Comparison of ENCODE assay signal across 9 mouse cellular contexts in genomic region chr1:163070502-163070901, GRCm38 (mm10). TPM values are rescaled to one million over a fixed set of nuclear protein-coding genes. Genes with fewer than 3 reads are reported as not detected.
A peak's percentile ranks its signal among the peaks of the same experiment; 100 is the strongest.
DNase-seq lines count a peak whose midpoint lies in the region; ATAC-seq and TF ChIP-seq lines count a peak whose summit lies in the region.
"Had no signal": no experiment of that assay in that cellular context is flagged by ENCODE, and none has a peak within 500 bp of the region (broad histone marks: within the 10 kb centered on the region; RNA-seq: fewer than 3 reads in every experiment).

No protein-coding gene starts in this region.

- DNase-seq in hindbrain, embryonic 10.5 days (ENCODE audit: low spot score), result peak; percentile 55
- DNase-seq in adrenal gland, postnatal 36 days, result peak; percentile 60 to 65
- peak; percentile 37 for DNase-seq in gastrocnemius, postnatal 14 days
- peak; percentile 83 to 84 for DNase-seq in kidney, postnatal 4 days
- DNase-seq in lung, postnatal 0 days (ENCODE audit: low spot score), result peak; percentile 75
- peak; percentile 48 for DNase-seq in right cerebral cortex, postnatal 14 days
- DNase-seq in thymus, adult 2 months, result no peak

- WGBS in hindbrain, embryonic 10.5 days, result 8% methylated on average over 1 of the region's 1 CpGs
- WGBS in hindbrain, embryonic 12.5 days, result 11% methylated on average over 1 of the region's 1 CpGs
- 3% methylated on average over 1 of the region's 1 CpGs for WGBS in lung, postnatal 0 days
- WGBS in thymus, adult 2 months, result 4% methylated on average over 1 of the region's 1 CpGs

- no peak overlapping the region for H3K4me2 ChIP-seq in hindbrain, embryonic 12.5 days (replicated peaks)
- no peak overlapping the region for H3K4me2 ChIP-seq in lung, postnatal 0 days (replicated peaks; ENCODE audit: low read depth, low read length)

- no peak for TF ChIP-seq POLR2A in thymus, adult 2 months (IDR thresholded peaks at IDR 0.05; ENCODE audit: control insufficient read depth, extremely low read depth, insufficient read depth, low read length, poor library complexity)

- TF ChIP-seq CTCF in lung, postnatal 0 days (IDR thresholded peaks at IDR 0.05), result peak; percentile 88
- TF ChIP-seq CTCF in thymus, adult 2 months (IDR thresholded peaks at IDR 0.05; ENCODE audit: borderline replicate concordance, control insufficient read depth, extremely low read depth, insufficient read depth, low read length, poor library complexity), result no peak

- no peak for TF ChIP-seq EP300 in lung, postnatal 0 days (IDR thresholded peaks at IDR 0.05)

- ATAC-seq in hindbrain, embryonic 12.5 days (ENCODE audit: low FRiP score), result no peak
- peak; percentile 57; the same call in 1 of the 2 replicates for ATAC-seq in lung, postnatal 0 days

- H3K27me3 ChIP-seq in hindbrain, embryonic 10.5 days (ENCODE audit: insufficient read depth, poor library complexity, severe bottlenecking), result no peaks in the 10 kb centered on the region
- H3K27me3 ChIP-seq in hindbrain, embryonic 12.5 days, result no peaks in the 10 kb centered on the region
- no peaks in the 10 kb centered on the region for H3K27me3 ChIP-seq in lung, postnatal 0 days (replicated peaks; ENCODE audit: insufficient read depth, low read length)
- H3K27me3 ChIP-seq in thymus, adult 2 months (ENCODE audit: control insufficient read depth, insufficient read depth, low read length), result no peaks in the 10 kb centered on the region

- H3K27ac ChIP-seq in hindbrain, embryonic 10.5 days, result no peak overlapping the region
- no peak overlapping the region for H3K27ac ChIP-seq in hindbrain, embryonic 12.5 days
- no peak overlapping the region for H3K27ac ChIP-seq in lung, postnatal 0 days (ENCODE audit: low read length)
- no peak overlapping the region for H3K27ac ChIP-seq in thymus, adult 2 months (ENCODE audit: control insufficient read depth, insufficient read depth, low read length)

- no peaks in the 10 kb centered on the region for H3K4me1 ChIP-seq in hindbrain, embryonic 10.5 days (replicated peaks)
- H3K4me1 ChIP-seq in hindbrain, embryonic 12.5 days, result no peaks in the 10 kb centered on the region
- H3K4me1 ChIP-seq in lung, postnatal 0 days (ENCODE audit: insufficient read depth, low read depth, low read length), result no peaks in the 10 kb centered on the region
- H3K4me1 ChIP-seq in thymus, adult 2 months (replicated peaks; ENCODE audit: control insufficient read depth, insufficient read depth, low read length), result no peaks in the 10 kb centered on the region

- no peak overlapping the region for H3K9ac ChIP-seq in hindbrain, embryonic 12.5 days
- no peak overlapping the region for H3K9ac ChIP-seq in lung, postnatal 0 days (replicated peaks; ENCODE audit: low read depth)

- H3K4me3 ChIP-seq in hindbrain, embryonic 10.5 days, result no peak overlapping the region
- no peak overlapping the region for H3K4me3 ChIP-seq in hindbrain, embryonic 12.5 days
- H3K4me3 ChIP-seq in lung, postnatal 0 days (ENCODE audit: low read depth, low read length), result no peak overlapping the region
- H3K4me3 ChIP-seq in thymus, adult 2 months (ENCODE audit: control insufficient read depth, insufficient read depth, low read length), result no peak overlapping the region

- H3K9me3 ChIP-seq in hindbrain, embryonic 10.5 days, result no peaks in the 10 kb centered on the region
- no peaks in the 10 kb centered on the region for H3K9me3 ChIP-seq in hindbrain, embryonic 12.5 days (replicated peaks)
- H3K9me3 ChIP-seq in lung, postnatal 0 days (ENCODE audit: low read length), result no peaks in the 10 kb centered on the region

- no peaks in the 10 kb centered on the region for H3K36me3 ChIP-seq in hindbrain, embryonic 10.5 days
- no peaks in the 10 kb centered on the region for H3K36me3 ChIP-seq in hindbrain, embryonic 12.5 days
- H3K36me3 ChIP-seq in lung, postnatal 0 days (ENCODE audit: insufficient read depth, low read length), result no peaks in the 10 kb centered on the region
- no peaks in the 10 kb centered on the region for H3K36me3 ChIP-seq in thymus, adult 2 months (ENCODE audit: control insufficient read depth, insufficient read depth, low read length)

- intact Hi-C loops in gastrocnemius, postnatal 14 days (cut with DNase I; ENCODE audit: low total_unique reads), result no loop called here

RNA-seq across cellular contexts. Expression of gene Mroh9, which starts 15.0 kb away (rescaled TPM):
- polyA plus RNA-seq in hindbrain, embryonic 10.5 days (2016; fragmentation: Nextera tagmentation; extraction: Ambion mirVana), result not detected in 2 replicates
- not detected in 2 replicates for polyA plus RNA-seq in hindbrain, embryonic 12.5 days (2016; fragmentation: Nextera tagmentation; extraction: Ambion mirVana)
- not detected for total RNA-seq in adrenal gland, postnatal 36 days (2021)
- not detected for total RNA-seq in gastrocnemius, postnatal 14 days (2021)
- polyA plus RNA-seq in lung, postnatal 0 days (2015; fragmentation: Nextera tagmentation; extraction: Ambion mirVana), result not detected in 2 replicates
- polyA plus RNA-seq in thymus, adult 2 months (2012; rRNA removed), result not detected in 2 replicates
- total RNA-seq: left cerebral cortex, adult 8-10 months had no signal
